8 mouse cellular contexts compared by ENCODE assay signal in the genomic region with DNA sequence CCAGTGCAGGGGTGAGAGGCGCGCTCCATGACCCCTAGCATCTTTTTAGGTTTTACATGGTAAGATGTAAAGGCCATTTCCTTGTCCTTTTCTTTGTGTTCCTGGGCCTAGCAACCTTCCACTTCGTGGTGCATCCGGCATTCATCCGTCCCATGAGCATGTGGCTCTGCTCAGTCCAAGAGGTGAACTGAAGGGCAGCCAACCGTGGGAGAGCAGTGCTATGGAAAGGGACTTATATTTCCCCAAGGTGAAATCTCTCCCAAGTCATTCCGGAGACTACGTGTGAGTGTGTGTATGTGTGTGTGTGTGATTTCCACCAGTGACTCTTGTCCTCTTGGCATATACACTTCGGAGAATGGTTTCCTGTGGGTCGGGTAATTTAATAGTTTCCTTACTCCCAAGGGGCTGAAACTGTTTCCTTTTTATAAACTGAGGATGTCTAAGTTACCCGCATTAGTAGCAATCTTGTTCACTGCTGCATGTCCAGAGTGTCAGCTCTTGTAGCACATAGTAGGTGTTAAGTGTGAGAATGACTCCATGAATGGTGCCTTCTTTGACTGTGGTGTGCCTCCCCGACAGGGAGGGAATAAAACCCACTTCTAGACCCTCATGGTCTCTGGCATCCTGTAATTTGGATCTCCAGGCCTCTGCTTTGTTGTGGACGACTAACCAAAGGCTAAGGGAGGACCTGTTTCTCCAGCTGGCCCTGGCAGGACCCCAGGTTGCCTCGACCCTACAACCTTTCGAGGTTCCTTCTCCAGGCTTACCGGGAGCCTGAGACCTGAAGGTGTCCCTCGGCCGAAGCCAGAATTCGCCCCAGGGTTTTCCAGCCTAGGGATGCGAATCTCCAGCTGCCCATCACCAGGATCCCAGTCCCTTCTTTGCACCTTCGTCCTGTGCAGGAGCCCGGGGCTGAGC. TPM values are rescaled to one million over a fixed set of nuclear protein-coding genes. Genes with fewer than 3 reads are reported as not detected.
DNase-seq lines count a peak whose midpoint lies in the region; ATAC-seq and TF ChIP-seq lines count a peak whose summit lies in the region.

No protein-coding gene starts in this region.

- peaks cover 44% of the 10 kb centered on the region for H3K4me1 ChIP-seq in megakaryocyte, embryonic 14.5 days
- H3K4me1 ChIP-seq in forebrain, embryonic 15.5 days = peaks cover 34% of the 10 kb centered on the region
- H3K4me1 ChIP-seq in intestine, postnatal 0 days (replicated peaks; ENCODE audit: control insufficient read depth, insufficient read depth, low read length) = 0 out of 2 replicates have a peak, but pooled peaks cover 4% of the 10 kb centered on the region
- peaks cover 4% of the 10 kb centered on the region; the same call in 1 of the 2 replicates for H3K4me1 ChIP-seq in midbrain, postnatal 0 days (ENCODE audit: insufficient read depth, low read length)

- ATAC-seq in megakaryocyte, adult 5-6 weeks (ENCODE audit: poor library complexity, severe bottlenecking) = no peak
- no peak for ATAC-seq in forebrain, embryonic 15.5 days (replicated peaks)
- ATAC-seq in intestine, postnatal 0 days = no peak
- no peak for ATAC-seq in midbrain, postnatal 0 days (ENCODE audit: low FRiP score)
- ATAC-seq in activated CD4-positive, CD25-positive, alpha-beta regulatory T cell, adult 4 months = no peak

- H3K4me2 ChIP-seq in forebrain, embryonic 15.5 days (replicated peaks) = peak overlapping the region; percentile 84
- H3K4me2 ChIP-seq in intestine, postnatal 0 days (replicated peaks; ENCODE audit: low read depth) = peak overlapping the region; percentile 99
- H3K4me2 ChIP-seq in midbrain, postnatal 0 days (ENCODE audit: low read depth, low read length, poor library complexity, severe bottlenecking) = peak overlapping the region; percentile 64

- no peaks in the 10 kb centered on the region for H3K36me3 ChIP-seq in megakaryocyte, embryonic 14.5 days (replicated peaks; ENCODE audit: low read length)
- 0 out of 2 replicates have a peak, but pooled peaks cover 3% of the 10 kb centered on the region for H3K36me3 ChIP-seq in forebrain, embryonic 15.5 days
- H3K36me3 ChIP-seq in intestine, postnatal 0 days (ENCODE audit: control insufficient read depth, insufficient read depth) = peaks cover 7% of the 10 kb centered on the region; the same call in 1 of the 2 replicates
- no peaks in the 10 kb centered on the region; the same call in 1 of the 2 replicates for H3K36me3 ChIP-seq in midbrain, postnatal 0 days (ENCODE audit: insufficient read depth, low read length)

- WGBS in forebrain, embryonic 15.5 days = 37% methylated on average over 22 of the region's 22 CpGs
- 41% methylated on average over 22 of the region's 22 CpGs for WGBS in intestine, postnatal 0 days
- WGBS in midbrain, postnatal 0 days = 34% methylated on average over 22 of the region's 22 CpGs

- peaks cover 19% of the 10 kb centered on the region for H3K9me3 ChIP-seq in megakaryocyte, embryonic 14.5 days
- no peaks in the 10 kb centered on the region for H3K9me3 ChIP-seq in forebrain, embryonic 15.5 days
- no peaks in the 10 kb centered on the region for H3K9me3 ChIP-seq in intestine, postnatal 0 days (ENCODE audit: control insufficient read depth)
- no peaks in the 10 kb centered on the region for H3K9me3 ChIP-seq in midbrain, postnatal 0 days (ENCODE audit: low read length)

- TF ChIP-seq CTCF in intestine, postnatal 0 days (IDR thresholded peaks at IDR 0.05; ENCODE audit: low read depth) = no peak
- TF ChIP-seq CTCF in midbrain, postnatal 0 days (IDR thresholded peaks at IDR 0.05) = no peak

- no peak for DNase-seq in midbrain, postnatal 0 days (ENCODE audit: low spot score)
- DNase-seq in left cerebral cortex, adult 9 months (ENCODE audit: low spot score in 2 of 2) = no peak
- DNase-seq in natural killer cell, adult 2 months (ENCODE audit: low spot score in 2 of 2) = no peak

- peak overlapping the region; percentile 93 for H3K4me3 ChIP-seq in megakaryocyte, embryonic 14.5 days (replicated peaks)
- H3K4me3 ChIP-seq in forebrain, embryonic 15.5 days = peak overlapping the region; percentile 73
- peak overlapping the region; percentile 79 for H3K4me3 ChIP-seq in intestine, postnatal 0 days (ENCODE audit: low read depth, low read length)
- H3K4me3 ChIP-seq in midbrain, postnatal 0 days (ENCODE audit: low read depth, low read length) = peak overlapping the region; percentile 73

- peaks cover 53% of the 10 kb centered on the region for H3K27me3 ChIP-seq in megakaryocyte, embryonic 14.5 days (replicated peaks)
- no peaks in the 10 kb centered on the region for H3K27me3 ChIP-seq in forebrain, embryonic 15.5 days
- no peaks in the 10 kb centered on the region for H3K27me3 ChIP-seq in intestine, postnatal 0 days (replicated peaks; ENCODE audit: control insufficient read depth, insufficient read depth, low read length)
- no peaks in the 10 kb centered on the region for H3K27me3 ChIP-seq in midbrain, postnatal 0 days (ENCODE audit: insufficient read depth, low read length)

- H3K9ac ChIP-seq in forebrain, embryonic 15.5 days (replicated peaks) = peak overlapping the region; percentile 89
- H3K9ac ChIP-seq in intestine, postnatal 0 days (ENCODE audit: low read depth, low read length) = peak overlapping the region; percentile 95; the same call in 1 of the 2 replicates
- peak overlapping the region; percentile 84 for H3K9ac ChIP-seq in midbrain, postnatal 0 days (replicated peaks; ENCODE audit: low read length, poor library complexity, severe bottlenecking)

- peak overlapping the region; percentile 98 for H3K27ac ChIP-seq in forebrain, embryonic 15.5 days (replicated peaks)
- peak overlapping the region; percentile 82 for H3K27ac ChIP-seq in intestine, postnatal 0 days (ENCODE audit: low read depth, low read length)
- H3K27ac ChIP-seq in midbrain, postnatal 0 days (ENCODE audit: low read depth, low read length) = peak overlapping the region; percentile 96; the same call in 1 of the 2 replicates

RNA-seq across cellular contexts. Expression of gene 2700081O15Rik, which starts 1.2 kb away (rescaled TPM):
- polyA plus RNA-seq in megakaryocyte, embryonic 14.5 days (2012; ENCODE audit: insufficient read depth, low replicate concordance) = 4.0 and 14.7 TPM in 2 replicates
- 0.41 and 0.98 TPM in 2 replicates for total RNA-seq in megakaryocyte, adult 5-6 weeks (2015)
- 0.51 and 0.61 TPM in 2 replicates for total RNA-seq in megakaryocyte, adult 5-6 weeks (2017)
- polyA plus RNA-seq in forebrain, embryonic 15.5 days (2015; fragmentation: Nextera tagmentation; extraction: Ambion mirVana) = 27.8 and 29.3 TPM in 2 replicates
- polyA plus RNA-seq in intestine, postnatal 0 days (2015; fragmentation: Nextera tagmentation; extraction: Ambion mirVana) = 2.7 and 2.9 TPM in 2 replicates
- 108 and 112 TPM in 2 replicates for total RNA-seq in midbrain, postnatal 0 days (2014; rRNA removed)
- polyA plus RNA-seq in midbrain, postnatal 0 days (2015; fragmentation: Nextera tagmentation; extraction: Ambion mirVana) = 7.6 and 8.1 TPM in 2 replicates
- under 1 TPM in 1 of 2 experiments, not detected in 1; 0.12 TPM for polyA plus RNA-seq in activated CD4-positive, CD25-positive, alpha-beta regulatory T cell, adult 4 months (2017; shearing (Covaris generic))

RNA-seq across cellular contexts. Expression of gene Spindoc, which starts 33.4 kb away (rescaled TPM):
- 40.6 and 204 TPM in 2 replicates for polyA plus RNA-seq in megakaryocyte, embryonic 14.5 days (2012; ENCODE audit: insufficient read depth, low replicate concordance)
- total RNA-seq in megakaryocyte, adult 5-6 weeks (2015) = 6.8 and 9.4 TPM in 2 replicates
- total RNA-seq in megakaryocyte, adult 5-6 weeks (2017) = 5.8 and 9.0 TPM in 2 replicates
- polyA plus RNA-seq in forebrain, embryonic 15.5 days (2015; fragmentation: Nextera tagmentation; extraction: Ambion mirVana) = 38.7 and 43.9 TPM in 2 replicates
- 11.3 and 12.2 TPM in 2 replicates for polyA plus RNA-seq in intestine, postnatal 0 days (2015; fragmentation: Nextera tagmentation; extraction: Ambion mirVana)
- 35.2 and 38.8 TPM in 2 replicates for total RNA-seq in midbrain, postnatal 0 days (2014; rRNA removed)
- 19.2 and 19.8 TPM in 2 replicates for polyA plus RNA-seq in midbrain, postnatal 0 days (2015; fragmentation: Nextera tagmentation; extraction: Ambion mirVana)
- 1 to 10 TPM; 1.5 to 5.3 TPM for polyA plus RNA-seq in activated CD4-positive, CD25-positive, alpha-beta regulatory T cell, adult 4 months (2017; shearing (Covaris generic))
